Mouse (Mus musculus) CH12.LX (cell line): ENCODE measurements at regions not wholly inside any gene's neighbourhood (a gene's known extent, or its start where the extent isn't known, plus 50 kb on each side); places are given as distances from the start of the nearest gene placed in this dataset.

Source experiments
- DNase-seq: peaks from one replicate; pipeline ENCODE4 v3.0.0-alpha.2; 2013; ENCODE audit errors: extremely low read depth
- H3K27ac ChIP-seq: 2 replicates; pipeline ENCODE4 v1.5.1; 2012; ENCODE audit warnings: low read depth, mild to moderate bottlenecking, control low read depth, moderate library complexity; ENCODE audit not compliant: insufficient read depth
- H3K27me3 ChIP-seq: replicated peaks from 2 replicates; pipeline ENCODE3; 2012; ENCODE audit warnings: inconsistent platforms
- H3K36me3 ChIP-seq, 2 experiments: replicated peaks in 1 of 2; 2 replicates each; pipeline versions ENCODE3 to v1.6.1; 2012; ENCODE audit warnings: inconsistent platforms in 1 of 2, low read length in 1 of 2, mild to moderate bottlenecking in 1 of 2, mixed read lengths in 1 of 2, moderate library complexity in 1 of 2; ENCODE audit not compliant: control insufficient read depth in 1 of 2, insufficient read depth in 1 of 2
- H3K4me1 ChIP-seq, 2 experiments: 2 replicates each; pipeline ENCODE4 v1.6.1; 2012; ENCODE audit warnings: inconsistent platforms in 1 of 2, moderate library complexity in 1 of 2; ENCODE audit not compliant: insufficient read depth in 2 of 2, control insufficient read depth in 1 of 2
- H3K4me2 ChIP-seq: 2 replicates; pipeline ENCODE4 v1.6.1; 2012; ENCODE audit warnings: low read depth, mild to moderate bottlenecking, control low read depth; ENCODE audit not compliant: poor library complexity, insufficient read depth, severe bottlenecking
- H3K4me3 ChIP-seq, 3 experiments: fragments of 150-350 bp in 1 of 3; sonication (generic) in 1 of 3; replicated peaks in 1 of 3; 2 replicates each; pipeline versions ENCODE3 to v1.5.1; 2011 to 2012; ENCODE audit warnings: low read depth in 2 of 3, low read length in 2 of 3, mild to moderate bottlenecking in 2 of 3, moderate library complexity in 2 of 3, control low read depth in 1 of 3, improper control_type of control experiment in 1 of 3, inconsistent platforms in 1 of 3, mixed read lengths in 1 of 3; ENCODE audit not compliant: poor library complexity in 1 of 3
- H3K79me2 ChIP-seq: replicated peaks from 2 replicates; pipeline ENCODE4 v1.6.1; 2012; ENCODE audit warnings: mild to moderate bottlenecking, moderate library complexity; ENCODE audit not compliant: control insufficient read depth, poor library complexity, insufficient read depth, severe bottlenecking; ENCODE audit errors: extremely low read depth
- H3K9ac ChIP-seq: 2 replicates; pipeline ENCODE4 v1.6.1; 2012; ENCODE audit warnings: low read depth, mild to moderate bottlenecking, control low read depth, moderate library complexity; ENCODE audit not compliant: insufficient read depth
- H3K9me3 ChIP-seq: replicated peaks from 2 replicates; pipeline ENCODE3; 2012; ENCODE audit warnings: low read length, inconsistent platforms, mixed read lengths
- BHLHE40 ChIP-seq: IDR thresholded peaks from 2 replicates; pipeline ENCODE4 v1.6.1; 2011; ENCODE audit warnings: mild to moderate bottlenecking, low read depth, low read length, improper control_type of control experiment
- CHD1 ChIP-seq: IDR thresholded peaks from 2 replicates; pipeline ENCODE4 v1.6.1; 2012; ENCODE audit warnings: low read depth, low read length, improper control_type of control experiment, inconsistent platforms
- CHD2 ChIP-seq: IDR thresholded peaks from 2 replicates; pipeline ENCODE4 v1.6.1; 2011; ENCODE audit warnings: low read length, improper control_type of control experiment
- CTCF ChIP-seq, 2 experiments: IDR thresholded peaks in 1 of 2; conservative IDR thresholded peaks in 1 of 2; 2 replicates each; pipeline ENCODE4 v1.5.1; 2011 to 2012; ENCODE audit warnings: low read depth in 2 of 2, low read length in 2 of 2, improper control_type of control experiment in 1 of 2, inconsistent platforms in 1 of 2, mild to moderate bottlenecking in 1 of 2, moderate library complexity in 1 of 2
- ETS1 ChIP-seq: conservative IDR thresholded peaks from 2 replicates; pipeline ENCODE4 v1.6.1; 2012; ENCODE audit warnings: low read depth, mild to moderate bottlenecking, inconsistent platforms, low read length, improper control_type of control experiment, moderate library complexity
- HCFC1 ChIP-seq: IDR thresholded peaks from 2 replicates; pipeline ENCODE4 v1.6.1; 2012; ENCODE audit warnings: low read depth, mild to moderate bottlenecking, inconsistent platforms, low read length, improper control_type of control experiment
- JUN ChIP-seq: IDR thresholded peaks from 2 replicates; pipeline ENCODE4 v1.6.1; 2011; ENCODE audit warnings: low read depth, mild to moderate bottlenecking, low read length, improper control_type of control experiment, moderate library complexity; ENCODE audit not compliant: insufficient read depth
- JUND ChIP-seq: conservative IDR thresholded peaks from 2 replicates; pipeline ENCODE4 v1.6.1; 2011; ENCODE audit warnings: low read depth, low read length, improper control_type of control experiment
- KAT2A ChIP-seq: IDR thresholded peaks from 2 replicates; pipeline ENCODE4 v1.6.1; 2012; ENCODE audit warnings: low read length, improper control_type of control experiment, inconsistent platforms; ENCODE audit not compliant: insufficient replicate concordance
- MAX ChIP-seq: IDR thresholded peaks from 2 replicates; pipeline ENCODE4 v1.6.1; 2011; ENCODE audit warnings: low read length, improper control_type of control experiment
- MEF2A ChIP-seq: IDR thresholded peaks from 2 replicates; pipeline ENCODE4 v1.6.1; 2014; ENCODE audit warnings: low read depth, mild to moderate bottlenecking, inconsistent platforms, low read length, improper control_type of control experiment, borderline replicate concordance
- MXI1 ChIP-seq: IDR thresholded peaks from 2 replicates; pipeline ENCODE4 v1.6.1; 2011; ENCODE audit warnings: mild to moderate bottlenecking, low read depth, low read length, improper control_type of control experiment
- MYC ChIP-seq: IDR thresholded peaks from 2 replicates; pipeline ENCODE4 v1.6.1; 2011; ENCODE audit warnings: low read depth, mild to moderate bottlenecking, improper control_type of control experiment, low read length
- NELFE ChIP-seq: IDR thresholded peaks from 2 replicates; pipeline ENCODE4 v1.6.1; 2011; ENCODE audit warnings: low read depth, low read length, improper control_type of control experiment
- PAX5 ChIP-seq: IDR thresholded peaks from 2 replicates; pipeline ENCODE4 v1.6.1; 2012; ENCODE audit warnings: low read length, inconsistent platforms, mixed read lengths
- POLR2AphosphoS2 ChIP-seq: IDR thresholded peaks from 2 replicates; pipeline ENCODE4 v1.6.1; 2011; ENCODE audit warnings: low read depth, low read length, improper control_type of control experiment
- RAD21 ChIP-seq: IDR thresholded peaks from 2 replicates; pipeline ENCODE4 v1.6.1; 2011; ENCODE audit warnings: low read depth, mild to moderate bottlenecking, low read length, improper control_type of control experiment, moderate library complexity
- RCOR1 ChIP-seq: conservative IDR thresholded peaks from 2 replicates; pipeline ENCODE4 v1.6.1; 2012; ENCODE audit warnings: low read depth, mild to moderate bottlenecking, inconsistent platforms, low read length, improper control_type of control experiment
- SIN3A ChIP-seq: IDR thresholded peaks from 2 replicates; pipeline ENCODE4 v1.6.1; 2012; ENCODE audit warnings: low read length, improper control_type of control experiment, inconsistent platforms
- SMC3 ChIP-seq: IDR thresholded peaks from 2 replicates; pipeline ENCODE4 v1.6.1; 2011; ENCODE audit warnings: low read depth, low read length, improper control_type of control experiment
- TBP ChIP-seq: conservative IDR thresholded peaks from 2 replicates; pipeline ENCODE4 v1.6.1; 2011; ENCODE audit warnings: low read depth, low read length, improper control_type of control experiment
- TCF12 ChIP-seq: IDR thresholded peaks from 2 replicates; pipeline ENCODE4 v1.6.1; 2014; ENCODE audit warnings: low read depth, mild to moderate bottlenecking, inconsistent platforms, low read length, improper control_type of control experiment
- USF2 ChIP-seq: conservative IDR thresholded peaks from 2 replicates; pipeline ENCODE4 v1.6.1; 2011; ENCODE audit warnings: low read depth, low read length, improper control_type of control experiment
- ZKSCAN1 ChIP-seq: IDR thresholded peaks from 2 replicates; pipeline ENCODE4 v1.6.1; 2012; ENCODE audit warnings: low read depth, inconsistent platforms, low read length, improper control_type of control experiment, borderline replicate concordance
- ZMIZ1 ChIP-seq: IDR thresholded peaks from 2 replicates; pipeline ENCODE4 v1.6.1; 2012; ENCODE audit warnings: low read depth, mild to moderate bottlenecking, inconsistent platforms, low read length, improper control_type of control experiment
- ZNF384 ChIP-seq: IDR thresholded peaks from 2 replicates; pipeline ENCODE4 v1.6.1; 2012; ENCODE audit warnings: low read depth, low read length, improper control_type of control experiment, inconsistent platforms
- dilution Hi-C: fragments of 300-500 bp; cut with MboI; formaldehyde crosslinking; loops from 2 replicates; pipeline ENCODE4 v1.14.3; 2020; ENCODE audit warnings: low sequenced_read_pairs; ENCODE audit not compliant: extremely low pct_unique_long_range_greater_than_20kb, extremely low pct_ligation_motif_present
- in situ Hi-C: fragments of 300-500 bp; cut with MboI; formaldehyde crosslinking; loops from 3 replicates; pipeline ENCODE4 v1.14.3; 2019; ENCODE audit warnings: low sequenced_read_pairs, low pct_ligation_motif_present, low pct_unique_long_range_greater_than_20kb, mixed read lengths

DNA sequence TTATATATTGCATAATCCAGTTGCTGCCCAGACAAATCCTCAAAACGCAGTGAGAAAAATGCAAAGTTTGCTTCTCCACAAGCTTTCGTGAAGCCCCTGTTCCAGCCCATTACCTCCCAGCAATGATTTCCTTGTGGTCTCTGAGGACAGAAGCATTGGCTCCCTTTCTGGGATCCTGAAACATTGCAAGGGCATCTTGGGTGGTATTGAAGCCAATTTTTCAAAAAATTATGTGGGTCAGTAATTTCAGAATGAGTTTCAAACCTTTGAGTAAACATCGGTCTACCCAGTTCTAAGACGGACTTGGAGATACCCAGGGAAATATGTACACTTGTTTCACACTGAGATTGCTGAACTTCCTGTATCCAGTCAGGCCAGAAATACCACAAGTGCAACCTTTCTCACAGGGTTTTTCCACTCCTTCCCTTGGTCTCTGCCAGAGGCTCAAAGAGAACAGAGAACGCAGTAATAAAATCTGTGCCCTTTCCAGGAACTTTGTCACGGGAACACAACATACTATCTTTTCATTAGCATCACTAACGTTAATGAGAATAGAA, 321.8 kb upstream of the Pitrm1 start:
- no peaks in the 10 kb centered on the region for H3K9me3 ChIP-seq
- no peak overlapping the region for H3K4me3 ChIP-seq
- H3K4me2 ChIP-seq: no peak overlapping the region
- H3K79me2 ChIP-seq: no peaks in the 10 kb centered on the region
- H3K36me3 ChIP-seq: no peaks in the 10 kb centered on the region
- dilution Hi-C loops: no loop called here
- no peak overlapping the region for H3K27ac ChIP-seq
- TF ChIP-seq RAD21 (no peak), NELFE (no peak), BHLHE40 (no peak), POLR2AphosphoS2 (no peak), MYC (no peak), ZNF384 (no peak), MXI1 (no peak), JUN (no peak), CHD2 (no peak), SMC3 (no peak), KAT2A (no peak), ZKSCAN1 (no peak), USF2 (no peak), RCOR1 (no peak), ETS1 (no peak), PAX5 (no peak), CTCF (conservative IDR thresholded peaks at IDR 0.05 in 1 of 2, IDR thresholded peaks at IDR 0.05 in 1 of 2; ENCODE audit: low read depth in 2 of 2, low read length in 2 of 2) (no peak), MEF2A (no peak), ZMIZ1 (no peak)
- no peak for DNase-seq
- in situ Hi-C loops: no loop called here
- H3K4me1 ChIP-seq: peaks cover 0 to 6% of the 10 kb centered on the region in 2 experiments; a peak in 1 of 4 replicates
- H3K9ac ChIP-seq: no peak overlapping the region
- no peaks in the 10 kb centered on the region for H3K27me3 ChIP-seq

GRCm38 (mm10) chr13:6228278-6228677, 319.7 kb upstream of the Pitrm1 start:
- Histone ChIP-seq H3K4me1 (peaks cover 0 to 6% of the 10 kb centered on the region in 2 experiments; a peak in 1 of 4 replicates), H3K9ac (no peak overlapping the region), H3K36me3 (no peaks in the 10 kb centered on the region), H3K9me3 (no peaks in the 10 kb centered on the region), H3K27me3 (no peaks in the 10 kb centered on the region), H3K27ac (no peak overlapping the region), H3K4me3 (no peak overlapping the region), H3K4me2 (no peak overlapping the region), H3K79me2 (no peaks in the 10 kb centered on the region)
- in situ Hi-C loops: no loop called here
- dilution Hi-C loops: no loop called here
- no peak for DNase-seq
- TF ChIP-seq ETS1 (no peak), KAT2A (no peak), JUND (no peak), TBP (no peak), POLR2AphosphoS2 (no peak), SMC3 (no peak), SIN3A (no peak), CTCF (conservative IDR thresholded peaks at IDR 0.05 in 1 of 2, IDR thresholded peaks at IDR 0.05 in 1 of 2; ENCODE audit: low read depth in 2 of 2, low read length in 2 of 2) (no peak), TCF12 (no peak), MXI1 (no peak), ZNF384 (no peak), NELFE (no peak), HCFC1 (no peak), MAX (no peak), CHD1 (no peak), ZKSCAN1 (no peak)
